Comparison of ENCODE assay signal across 10 mouse cellular contexts in the genomic region with DNA sequence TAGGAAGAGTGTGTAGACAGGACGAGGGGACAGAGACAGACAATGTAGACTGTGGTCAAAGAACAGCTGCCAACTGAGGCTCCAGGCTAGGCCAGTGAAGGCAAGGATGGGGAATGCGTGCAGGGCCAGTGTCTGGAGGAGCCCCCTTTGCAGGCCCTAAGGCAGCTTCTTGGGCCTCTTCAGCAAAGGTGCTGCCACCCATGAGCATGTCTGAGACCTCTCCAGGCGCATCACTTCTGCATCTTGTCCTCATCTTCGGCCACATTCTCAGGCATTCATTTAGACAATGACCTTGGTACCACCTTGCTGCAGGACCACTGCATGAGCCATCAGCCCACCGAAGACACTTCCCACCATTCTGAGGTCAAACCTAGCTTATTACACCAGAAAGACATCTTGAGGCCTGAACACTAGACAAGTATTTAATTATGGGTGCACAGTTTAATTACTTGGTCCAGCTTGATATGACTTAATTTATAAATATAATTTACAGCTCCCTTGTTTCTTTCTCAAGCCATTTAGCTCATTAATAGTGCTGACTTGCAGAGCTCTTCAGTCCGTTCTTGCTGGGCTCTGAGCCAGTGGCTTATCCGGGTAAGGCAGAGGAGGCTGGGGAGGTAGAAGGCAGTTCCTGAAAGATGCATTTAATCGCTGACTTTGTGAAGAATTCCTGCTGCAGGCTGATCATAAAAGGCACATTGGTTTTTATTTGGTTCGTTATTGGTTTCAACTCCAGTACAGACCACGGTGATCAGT.
DNase-seq lines count a peak whose midpoint lies in the region; ATAC-seq lines count a peak whose summit lies in the region.
"Had no signal": no experiment of that assay in that cellular context is flagged by ENCODE, and none has a peak within 500 bp of the region (broad histone marks: within the 10 kb centered on the region; RNA-seq: fewer than 3 reads in every experiment).

No protein-coding gene starts in this region.

- no peak for DNase-seq in hindbrain, embryonic 11.5 days (ENCODE audit: low spot score)
- DNase-seq in urinary bladder, postnatal 4 days (ENCODE audit: low spot score in 2 of 2), result peak; percentile 51 to 71
- no peak for DNase-seq in urinary bladder, adult 18-20 months (ENCODE audit: low spot score in 2 of 2)
- peak; percentile 82 to 88 for DNase-seq in kidney, postnatal 25 days
- DNase-seq: cerebellum, adult 9-11 months; right cerebral cortex, postnatal 25 days had no signal

- H3K4me3 ChIP-seq in hindbrain, embryonic 16.5 days (ENCODE audit: low read length), result no peak overlapping the region
- no peak overlapping the region for H3K4me3 ChIP-seq in hindbrain, embryonic 11.5 days (ENCODE audit: low read depth, low read length)
- H3K4me3 ChIP-seq in forebrain, embryonic 12.5 days (replicated peaks), result no peak overlapping the region
- H3K4me3 ChIP-seq: left cerebral cortex, adult 2 months had no signal

- no peaks in the 10 kb centered on the region for H3K27me3 ChIP-seq in hindbrain, embryonic 16.5 days (replicated peaks; ENCODE audit: control insufficient read depth, insufficient read depth, low read length)
- no peaks in the 10 kb centered on the region for H3K27me3 ChIP-seq in hindbrain, embryonic 11.5 days (ENCODE audit: control insufficient read depth, insufficient read depth, low read length)
- H3K27me3 ChIP-seq in forebrain, embryonic 12.5 days, result no peaks in the 10 kb centered on the region

- H3K4me2 ChIP-seq in hindbrain, embryonic 16.5 days (ENCODE audit: low read length), result no peak overlapping the region
- no peak overlapping the region for H3K4me2 ChIP-seq in hindbrain, embryonic 11.5 days (replicated peaks; ENCODE audit: low read depth, low read length)
- H3K4me2 ChIP-seq in forebrain, embryonic 12.5 days, result no peak overlapping the region

- peak; percentile 55; the same call in 1 of the 2 replicates for ATAC-seq in hindbrain, embryonic 16.5 days
- ATAC-seq in hindbrain, embryonic 11.5 days (ENCODE audit: low FRiP score), result no peak
- ATAC-seq in frontal cortex, adult (ENCODE audit: low TSS enrichment), result no peak
- ATAC-seq in forebrain, embryonic 12.5 days (ENCODE audit: low FRiP score), result no peak

- H3K9me3 ChIP-seq in hindbrain, embryonic 16.5 days (ENCODE audit: control insufficient read depth, low read length), result no peaks in the 10 kb centered on the region
- no peaks in the 10 kb centered on the region for H3K9me3 ChIP-seq in hindbrain, embryonic 11.5 days (ENCODE audit: control insufficient read depth, low read length)
- H3K9me3 ChIP-seq in forebrain, embryonic 12.5 days, result no peaks in the 10 kb centered on the region

- peaks cover 3% of the 10 kb centered on the region; the same call in 1 of the 2 replicates for H3K4me1 ChIP-seq in hindbrain, embryonic 16.5 days (ENCODE audit: control insufficient read depth, insufficient read depth, low read depth, low read length)
- no peaks in the 10 kb centered on the region for H3K4me1 ChIP-seq in hindbrain, embryonic 11.5 days (replicated peaks; ENCODE audit: control insufficient read depth, insufficient read depth, low read length)
- H3K4me1 ChIP-seq in forebrain, embryonic 12.5 days, result no peaks in the 10 kb centered on the region

- WGBS in hindbrain, embryonic 16.5 days, result 75% methylated on average over 10 of the region's 10 CpGs
- 83% methylated on average over 10 of the region's 10 CpGs for WGBS in hindbrain, embryonic 11.5 days
- WGBS in forebrain, embryonic 12.5 days, result 87% methylated on average over 10 of the region's 10 CpGs

- no peak overlapping the region for H3K9ac ChIP-seq in hindbrain, embryonic 16.5 days (ENCODE audit: low read depth, low read length)
- no peak overlapping the region for H3K9ac ChIP-seq in hindbrain, embryonic 11.5 days (ENCODE audit: low read depth, low read length)
- H3K9ac ChIP-seq in forebrain, embryonic 12.5 days, result no peak overlapping the region

- H3K27ac ChIP-seq in hindbrain, embryonic 16.5 days (ENCODE audit: low read depth, low read length), result no peak overlapping the region
- no peak overlapping the region for H3K27ac ChIP-seq in hindbrain, embryonic 11.5 days (ENCODE audit: low read depth, low read length)
- no peak overlapping the region for H3K27ac ChIP-seq in forebrain, embryonic 12.5 days
- H3K27ac ChIP-seq: left cerebral cortex, adult 2 months had no signal

- H3K36me3 ChIP-seq in hindbrain, embryonic 16.5 days (ENCODE audit: control insufficient read depth, insufficient read depth, low read length), result no peaks in the 10 kb centered on the region
- H3K36me3 ChIP-seq in hindbrain, embryonic 11.5 days (ENCODE audit: control insufficient read depth, insufficient read depth, low read length), result no peaks in the 10 kb centered on the region
- no peaks in the 10 kb centered on the region for H3K36me3 ChIP-seq in forebrain, embryonic 12.5 days (replicated peaks)

Comparison
In these comparisons a context has a peak if more than half of its experiments do, and no peak if none do; other contexts are left out.
1. DNase-seq: peak in urinary bladder, postnatal 4 days (2 of 2) and kidney, postnatal 25 days (2 of 2); none in hindbrain, embryonic 11.5 days (single experiment) and urinary bladder, adult 18-20 months (0 of 2).